Mouse (Mus musculus): ENCODE measurements around the gene Gm19684.
"Not testable (repeated sequence)": the region's sequence is repeated elsewhere in the genome, so short reads cannot be mapped to it uniquely, and the experiment has no call there.

DNA sequence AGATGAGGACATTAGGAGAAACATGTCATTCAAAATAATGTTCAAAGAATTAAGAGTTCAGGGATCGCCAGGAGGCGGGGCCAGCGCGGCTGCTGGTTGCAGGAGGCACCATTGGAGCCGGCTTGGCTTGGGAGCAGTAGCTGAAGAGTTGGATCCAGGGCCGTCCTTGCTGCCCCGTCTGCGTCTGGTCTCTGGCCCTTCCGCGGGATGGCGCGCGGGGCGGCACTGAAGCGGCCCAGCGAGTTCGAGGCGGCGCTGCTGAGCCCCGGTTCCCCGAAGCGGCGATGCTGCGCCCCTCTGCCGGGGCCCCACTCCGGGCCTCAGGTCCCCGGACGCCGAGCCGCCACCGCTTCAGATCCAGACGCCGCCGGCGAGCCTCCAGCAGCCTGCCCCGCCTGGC, 36.3 kb downstream of the Gm19684 start:
- not testable (repeated sequence) for TF ChIP-seq EP300, CTCF (IDR thresholded peaks at IDR 0.05; ENCODE audit: low read depth)
